Mouse (Mus musculus): ENCODE results near the gene Ankra2. TPM values are rescaled to one million over a fixed set of nuclear protein-coding genes. Genes with fewer than 3 reads are reported as not detected.

Ankra2 gene
- polyA plus RNA-seq, 1 experiment from 2014 or later: 29.7 TPM

- Histone ChIP-seq H3K9ac (replicated peaks; ENCODE audit: low read length) (no peak overlapping the region), H3K9me3 (replicated peaks; ENCODE audit: control insufficient read depth, low read length) (no peaks in the 10 kb centered on the region), H3K27ac (replicated peaks; ENCODE audit: low read depth, low read length) (no peak overlapping the region), H3K4me3 (ENCODE audit: low read depth, low read length) (0 out of 2 replicates have a peak overlapping the region, but pooled peaks have one; percentile 5), H3K27me3 (ENCODE audit: control insufficient read depth, insufficient read depth, low read length) (no peaks in the 10 kb centered on the region), H3K36me3 (replicated peaks; ENCODE audit: control insufficient read depth, insufficient read depth, low read depth, low read length) (peaks cover 2% of the 10 kb centered on the region; the same call in 1 of the 2 replicates), H3K4me2 (ENCODE audit: low read depth, low read length) (peak overlapping the region; percentile 60; the same call in 1 of the 2 replicates), H3K4me1 (ENCODE audit: control insufficient read depth, insufficient read depth, low read length) (no peaks in the 10 kb centered on the region)
- ATAC-seq (replicated peaks; ENCODE audit: insufficient number of reproducible peaks, low FRiP score, low TSS enrichment, low read depth): no peak
- DNase-seq (ENCODE audit: low spot score): no peak
- 75% methylated on average over 4 of the region's 4 CpGs for WGBS
Observed at GRCm38 (mm10) chr13:98315124-98315523, 52.2 kb downstream of the Ankra2 start.

- Histone ChIP-seq H3K27ac (replicated peaks; ENCODE audit: low read depth, low read length) (peak overlapping the region; percentile 68), H3K4me2 (ENCODE audit: low read depth, low read length) (peak overlapping the region; percentile 60), H3K27me3 (ENCODE audit: control insufficient read depth, insufficient read depth, low read length) (no peaks in the 10 kb centered on the region), H3K36me3 (replicated peaks; ENCODE audit: control insufficient read depth, insufficient read depth, low read depth, low read length) (peaks cover 2% of the 10 kb centered on the region; the same call in 1 of the 2 replicates), H3K9me3 (replicated peaks; ENCODE audit: control insufficient read depth, low read length) (no peaks in the 10 kb centered on the region), H3K4me1 (ENCODE audit: control insufficient read depth, insufficient read depth, low read length) (no peaks in the 10 kb centered on the region), H3K4me3 (ENCODE audit: low read depth, low read length) (peak overlapping the region; percentile 85), H3K9ac (replicated peaks; ENCODE audit: low read length) (peak overlapping the region; percentile 91)
- peak; percentile 33 for DNase-seq (ENCODE audit: low spot score)
- WGBS: under 1% methylated on average over 15 of the region's 17 CpGs
- ATAC-seq (replicated peaks; ENCODE audit: insufficient number of reproducible peaks, low FRiP score, low TSS enrichment, low read depth): no peak
Observed at GRCm38 (mm10) chr13:98316140-98316479, 53.2 kb downstream of the Ankra2 start.

- Histone ChIP-seq H3K4me2 (ENCODE audit: low read depth, low read length) (peak within 1 kb of the TSS; percentile 64), H3K9me3 (replicated peaks; ENCODE audit: control insufficient read depth, low read length) (no peaks in the 10 kb centered on the region), H3K9ac (replicated peaks; ENCODE audit: low read length) (peak within 1 kb of the TSS; percentile 91), H3K27ac (replicated peaks; ENCODE audit: low read depth, low read length) (peak within 1 kb of the TSS; percentile 68), H3K36me3 (replicated peaks; ENCODE audit: control insufficient read depth, insufficient read depth, low read depth, low read length) (no peaks in the 10 kb centered on the region; the same call in 1 of the 2 replicates), H3K4me3 (ENCODE audit: low read depth, low read length) (peak within 1 kb of the TSS; percentile 85), H3K27me3 (ENCODE audit: control insufficient read depth, insufficient read depth, low read length) (no peaks in the 10 kb centered on the region), H3K4me1 (ENCODE audit: control insufficient read depth, insufficient read depth, low read length) (no peaks in the 10 kb centered on the region)
- peak; percentile 97 for DNase-seq (ENCODE audit: low spot score)
- peak; percentile 88 for ATAC-seq (replicated peaks; ENCODE audit: insufficient number of reproducible peaks, low FRiP score, low TSS enrichment, low read depth)
- under 1% methylated on average over 68 of the region's 90 CpGs for WGBS
Observed at GRCm38 (mm10) chr13:98316480-98317245, 53.8 kb downstream of the Ankra2 start, which contains the start of gene Btf3. Btf3 (minus strand) TSS chr13:98317006.

GRCm38 (mm10) chr13:98317246-98317677, 54.4 kb downstream of the Ankra2 start:
- peak overlapping the region; percentile 91 for H3K9ac ChIP-seq (replicated peaks; ENCODE audit: low read length)
- H3K9me3 ChIP-seq (replicated peaks; ENCODE audit: control insufficient read depth, low read length): no peaks in the 10 kb centered on the region
- WGBS: 4% methylated on average over 16 of the region's 16 CpGs
- H3K27me3 ChIP-seq (ENCODE audit: control insufficient read depth, insufficient read depth, low read length): no peaks in the 10 kb centered on the region
- DNase-seq (ENCODE audit: low spot score) (no peak), ATAC-seq (replicated peaks; ENCODE audit: insufficient number of reproducible peaks, low FRiP score, low TSS enrichment, low read depth) (no peak; the same call in 1 of the 2 replicates)
- peak overlapping the region; percentile 64 for H3K4me2 ChIP-seq (ENCODE audit: low read depth, low read length)
- no peaks in the 10 kb centered on the region; the same call in 1 of the 2 replicates for H3K36me3 ChIP-seq (replicated peaks; ENCODE audit: control insufficient read depth, insufficient read depth, low read depth, low read length)
- no peaks in the 10 kb centered on the region for H3K4me1 ChIP-seq (ENCODE audit: control insufficient read depth, insufficient read depth, low read length)
- H3K27ac ChIP-seq (replicated peaks; ENCODE audit: low read depth, low read length): peak overlapping the region; percentile 68
- H3K4me3 ChIP-seq (ENCODE audit: low read depth, low read length): peak overlapping the region; percentile 85

GRCm38 (mm10) chr13:98317911-98318310, 55.0 kb downstream of the Ankra2 start:
- Histone ChIP-seq H3K4me1 (ENCODE audit: control insufficient read depth, insufficient read depth, low read length) (no peaks in the 10 kb centered on the region), H3K9me3 (replicated peaks; ENCODE audit: control insufficient read depth, low read length) (no peaks in the 10 kb centered on the region), H3K9ac (replicated peaks; ENCODE audit: low read length) (no peak overlapping the region), H3K4me2 (ENCODE audit: low read depth, low read length) (no peak overlapping the region), H3K27me3 (ENCODE audit: control insufficient read depth, insufficient read depth, low read length) (no peaks in the 10 kb centered on the region), H3K4me3 (ENCODE audit: low read depth, low read length) (no peak overlapping the region), H3K27ac (replicated peaks; ENCODE audit: low read depth, low read length) (no peak overlapping the region), H3K36me3 (replicated peaks; ENCODE audit: control insufficient read depth, insufficient read depth, low read depth, low read length) (no peaks in the 10 kb centered on the region)
- no peak for ATAC-seq (replicated peaks; ENCODE audit: insufficient number of reproducible peaks, low FRiP score, low TSS enrichment, low read depth)
- 87% methylated on average over 6 of the region's 6 CpGs for WGBS
- DNase-seq (ENCODE audit: low spot score): no peak

Other genes starting within 250 kb of the Ankra2 start
- gene Arhgef28, start 56.6 kb upstream of the Ankra2 start, polyA plus RNA-seq (2014; fragmentation: Nextera tagmentation; extraction: Ambion mirVana): 8.6 and 10.6 TPM in 2 replicates
- gene Utp15, start within 50 bp of the Ankra2 start, polyA plus RNA-seq (2014; fragmentation: Nextera tagmentation; extraction: Ambion mirVana): 45.3 and 46.3 TPM in 2 replicates
- not detected in 2 replicates for gene Gm21976, start 16.8 kb downstream of the Ankra2 start, polyA plus RNA-seq (2014; fragmentation: Nextera tagmentation; extraction: Ambion mirVana)
- gene Btf3, start 53.9 kb downstream of the Ankra2 start, polyA plus RNA-seq (2014; fragmentation: Nextera tagmentation; extraction: Ambion mirVana): 952 and 1,036 TPM in 2 replicates
- gene Foxd1, start 91.2 kb downstream of the Ankra2 start, polyA plus RNA-seq (2014; fragmentation: Nextera tagmentation; extraction: Ambion mirVana): 7.7 and 8.2 TPM in 2 replicates
- 1.2 and 1.5 TPM in 2 replicates for gene Gm10320, start 228.9 kb downstream of the Ankra2 start, polyA plus RNA-seq (2014; fragmentation: Nextera tagmentation; extraction: Ambion mirVana)

All from embryonic facial prominence, embryonic 11.5 days (tissue).